Mouse (Mus musculus) heart, adult 2 months (tissue): ENCODE data around the gene Pafah1b3. TPM values are rescaled to one million over a fixed set of nuclear protein-coding genes. Genes with fewer than 3 reads are reported as not detected.

Experiments
- DNase-seq, 2 experiments: peaks; one replicate each; pipeline ENCODE4 v3.0.0; 2021
- H3K27ac ChIP-seq: fragments of 200-600 bp; 2 replicates; pipeline ENCODE4 v1.8.1; 2022
- H3K27me3 ChIP-seq: fragments of 200-500 bp; 2 replicates; pipeline ENCODE4 v1.6.1; 2012; ENCODE audit warnings: mild to moderate bottlenecking, low read length, inconsistent platforms, mixed read lengths; ENCODE audit not compliant: control insufficient read depth, insufficient read depth
- H3K36me3 ChIP-seq: fragments of 200-500 bp; 2 replicates; pipeline ENCODE4 v1.6.1; 2012; ENCODE audit warnings: low read length, inconsistent platforms; ENCODE audit not compliant: control insufficient read depth, insufficient read depth
- H3K4me1 ChIP-seq: fragments of 200-500 bp; 2 replicates; pipeline ENCODE4 v1.6.1; 2011; ENCODE audit warnings: low read length; ENCODE audit not compliant: control insufficient read depth, insufficient read depth
- H3K4me3 ChIP-seq: fragments of 200-600 bp; 2 replicates; pipeline ENCODE4 v1.8.1; 2022
- H3K79me2 ChIP-seq: fragments of 200-500 bp; replicated peaks from 2 replicates; pipeline ENCODE4 v1.6.1; 2012; ENCODE audit warnings: mild to moderate bottlenecking, inconsistent platforms, low read length, moderate library complexity, mixed read lengths; ENCODE audit not compliant: control insufficient read depth, insufficient read depth
- H3K9ac ChIP-seq: fragments of 200-500 bp; 2 replicates; pipeline ENCODE4 v1.6.1; 2012; ENCODE audit warnings: low read depth, mild to moderate bottlenecking, control low read depth, inconsistent platforms, low read length, mixed read lengths
- CTCF ChIP-seq: fragments of 200-600 bp; IDR thresholded peaks from 2 replicates; pipeline ENCODE4 v1.8.1; 2022; ENCODE audit warnings: antibody characterized with exemption, mild to moderate bottlenecking, moderate library complexity
- EP300 ChIP-seq: fragments of 200-500 bp; IDR thresholded peaks from 2 replicates; pipeline ENCODE4 v1.6.1; 2011; ENCODE audit warnings: low read depth, low read length, control low read depth; ENCODE audit not compliant: insufficient read depth
- POLR2A ChIP-seq: fragments of 200-500 bp; IDR thresholded peaks from 2 replicates; pipeline ENCODE4 v1.6.1; 2011; ENCODE audit warnings: mild to moderate bottlenecking, low read depth, low read length, control low read depth; ENCODE audit not compliant: insufficient read depth
- WGBS: fragments of 180-500 bp; shearing (Covaris S2); methylation state at CpG from one replicate; pipeline ENCODE4 v1.1.7; 2018; 5-methylcytosine and 5-hydroxymethylcytosine counted together
- intact Hi-C: fragments of 180-260 bp; cut with DNase I; formaldehyde crosslinking; loops from one replicate; pipeline ENCODE4 v1.15.1; 2025
- polyA plus RNA-seq: library from polyadenylated mRNA; depleted of rRNA; stranded (reverse); fragments of >200 nt; gene quantifications from 2 replicates; pipeline ENCODE4 v1.2.3, GENCODE M21; 2012; rRNA removed
- total RNA-seq, 2 experiments: library from RNA; stranded (reverse); gene quantifications; 2 replicates each; pipeline ENCODE4 v1.2.3; 2021

Pafah1b3 gene
- total and polyA plus RNA-seq, 3 experiments: 2.4 to 9.3 (median 3.1) TPM

GRCm38 (mm10) chr7:25248018-25248647 lies 49.7 kb downstream of the Pafah1b3 start:
- no peaks in the 10 kb centered on the region for H3K27me3 ChIP-seq
- TF ChIP-seq CTCF (no peak), POLR2A (no peak), EP300 (no peak)
- H3K27ac ChIP-seq: peak overlapping the region; percentile 98
- WGBS: under 1% methylated on average over 18 of the region's 18 CpGs
- peak overlapping the region; percentile 96 for H3K9ac ChIP-seq
- H3K36me3 ChIP-seq: no peaks in the 10 kb centered on the region; the same call in 1 of the 2 replicates
- peaks cover 15% of the 10 kb centered on the region for H3K4me1 ChIP-seq
- intact Hi-C loops: loop anchor here (5.0 kb wide), 2 partner anchors 129 to 149 kb away; partner anchors contain the start of gene Lipe
- DNase-seq: peak in 1 of 2 experiments; percentile 63
- peaks cover 7% of the 10 kb centered on the region; the same call in 1 of the 2 replicates for H3K79me2 ChIP-seq
- H3K4me3 ChIP-seq: peak overlapping the region; percentile 96

GRCm38 (mm10) chr7:25247498-25247897 lies 50.3 kb downstream of the Pafah1b3 start:
- peak overlapping the region; percentile 45 for H3K9ac ChIP-seq
- intact Hi-C loops: loop anchor here (5.0 kb wide), 2 partner anchors 130 to 150 kb away; partner anchors contain the start of gene Lipe
- H3K4me3 ChIP-seq: peak overlapping the region; percentile 96
- H3K36me3 ChIP-seq: no peaks in the 10 kb centered on the region; the same call in 1 of the 2 replicates
- H3K79me2 ChIP-seq: peaks cover 7% of the 10 kb centered on the region; the same call in 1 of the 2 replicates
- WGBS: 7% methylated on average over 3 of the region's 3 CpGs
- H3K4me1 ChIP-seq: peaks cover 15% of the 10 kb centered on the region
- H3K27ac ChIP-seq: peak overlapping the region; percentile 98
- TF ChIP-seq EP300 (no peak), POLR2A (no peak), CTCF (no peak)
- DNase-seq: no peak
- H3K27me3 ChIP-seq: no peaks in the 10 kb centered on the region

- TF ChIP-seq POLR2A: no peak
- no peak for TF ChIP-seq EP300
- no peak for TF ChIP-seq CTCF
- H3K79me2 ChIP-seq: peaks cover 7% of the 10 kb centered on the region; the same call in 1 of the 2 replicates
- H3K27ac ChIP-seq: peak overlapping the region; percentile 98
- intact Hi-C loops: loop anchor here (5.0 kb wide), 2 partner anchors 131 to 151 kb away; partner anchors contain the start of gene Lipe
- DNase-seq: no peak
- H3K36me3 ChIP-seq: no peaks in the 10 kb centered on the region; the same call in 1 of the 2 replicates
- peak overlapping the region; percentile 64 for H3K9ac ChIP-seq
- WGBS: 9% methylated on average over 4 of the region's 4 CpGs
- peaks cover 14% of the 10 kb centered on the region for H3K4me1 ChIP-seq
- H3K27me3 ChIP-seq: no peaks in the 10 kb centered on the region
- peak overlapping the region; percentile 13; the same call in 1 of the 2 replicates for H3K4me3 ChIP-seq
Observed at GRCm38 (mm10) chr7:25246759-25247137, 51.0 kb downstream of the Pafah1b3 start.

GRCm38 (mm10) chr7:25246079-25246758 lies 51.6 kb downstream of the Pafah1b3 start:
- Histone ChIP-seq H3K27ac (peak overlapping the region; percentile 98), H3K4me3 (peak overlapping the region; percentile 13; the same call in 1 of the 2 replicates), H3K9ac (peak overlapping the region; percentile 64), H3K4me1 (peaks cover 12% of the 10 kb centered on the region), H3K27me3 (no peaks in the 10 kb centered on the region), H3K79me2 (peaks cover 7% of the 10 kb centered on the region; the same call in 1 of the 2 replicates), H3K36me3 (no peaks in the 10 kb centered on the region; the same call in 1 of the 2 replicates)
- DNase-seq: peak; percentile 67 to 78
- TF ChIP-seq EP300 (no peak), CTCF (no peak), POLR2A (no peak)
- intact Hi-C loops: loop anchor here (5.0 kb wide), 2 partner anchors 131 to 151 kb away; partner anchors contain the start of gene Lipe
- 20% methylated on average over 20 of the region's 20 CpGs for whole genome bisulfite sequencing

Other genes starting within 250 kb of the Pafah1b3 start
- 1 to 10 TPM; 4.5 to 4.6 TPM for gene Grik5, start 225.6 kb downstream of the Pafah1b3 start, total RNA-seq
- gene Grik5, start 225.6 kb downstream of the Pafah1b3 start, polyA plus RNA-seq: 10.3 and 12.1 TPM in 2 replicates
- 10 to 100 TPM in 1 of 2 experiments, 1 to 10 TPM in 1; 9.2 to 10.3 TPM for gene Zfp574, start 225.4 kb downstream of the Pafah1b3 start, total RNA-seq
- gene Zfp574, start 225.4 kb downstream of the Pafah1b3 start, polyA plus RNA-seq: 11.8 and 12.6 TPM in 2 replicates
- under 1 TPM; 0.39 to 0.64 TPM for gene Pou2f2, start 118.3 kb downstream of the Pafah1b3 start, total RNA-seq
- 0.38 and 1.5 TPM in 2 replicates for gene Pou2f2, start 118.3 kb downstream of the Pafah1b3 start, polyA plus RNA-seq
- 10 to 100 TPM; 14.3 to 18.4 TPM for gene Dedd2, start 77.4 kb downstream of the Pafah1b3 start, total RNA-seq
- 18.7 and 21.7 TPM in 2 replicates for gene Dedd2, start 77.4 kb downstream of the Pafah1b3 start, polyA plus RNA-seq
- gene Zfp526, start 76.6 kb downstream of the Pafah1b3 start, total RNA-seq: 1 to 10 TPM; 7.4 to 9.6 TPM
- 6.9 and 8.1 TPM in 2 replicates for gene Zfp526, start 76.6 kb downstream of the Pafah1b3 start, polyA plus RNA-seq
- gene Gsk3a, start 60.1 kb downstream of the Pafah1b3 start, total RNA-seq: 10 to 100 TPM; 61.7 to 69.4 TPM
- 105 and 123 TPM in 2 replicates for gene Gsk3a, start 60.1 kb downstream of the Pafah1b3 start, polyA plus RNA-seq
- 10 to 100 TPM; 16.5 to 21.2 TPM for gene Erf, start 47.2 kb downstream of the Pafah1b3 start, total RNA-seq
- 11.9 and 17.1 TPM in 2 replicates for gene Erf, start 47.2 kb downstream of the Pafah1b3 start, polyA plus RNA-seq
- 10 to 100 TPM; 62.8 to 62.9 TPM for gene Cic, start 30.3 kb downstream of the Pafah1b3 start, total RNA-seq
- gene Cic, start 30.3 kb downstream of the Pafah1b3 start, polyA plus RNA-seq: 37.7 and 41.6 TPM in 2 replicates
- gene Prr19, start 3.4 kb upstream of the Pafah1b3 start, total RNA-seq: not detected
- not detected in 2 replicates for gene Prr19, start 3.4 kb upstream of the Pafah1b3 start, polyA plus RNA-seq
- gene Tmem145, start 8.1 kb upstream of the Pafah1b3 start, total RNA-seq: not detected
- 0.06 TPM in 1 of 2 replicates, not detected in the other for gene Tmem145, start 8.1 kb upstream of the Pafah1b3 start, polyA plus RNA-seq
- 10 to 100 TPM; 28.9 to 31.7 TPM for gene Megf8, start 19.2 kb upstream of the Pafah1b3 start, total RNA-seq
- gene Megf8, start 19.2 kb upstream of the Pafah1b3 start, polyA plus RNA-seq: 21.5 and 24.8 TPM in 2 replicates
- gene Cnfn, start 71.7 kb upstream of the Pafah1b3 start, total RNA-seq: not detected
- gene Cnfn, start 71.7 kb upstream of the Pafah1b3 start, polyA plus RNA-seq: not detected in 2 replicates
- gene Lipe, start 100.7 kb upstream of the Pafah1b3 start, total RNA-seq: 10 to 100 TPM; 42.7 to 44.1 TPM
- gene Lipe, start 100.7 kb upstream of the Pafah1b3 start, polyA plus RNA-seq: 63.0 and 97.8 TPM in 2 replicates
- not detected for gene Cxcl17, start 114.9 kb upstream of the Pafah1b3 start, total RNA-seq
- 8.1 TPM in 1 of 2 replicates, not detected in the other for gene Cxcl17, start 114.9 kb upstream of the Pafah1b3 start, polyA plus RNA-seq
- 10 to 100 TPM; 13.5 to 14.6 TPM for gene Ceacam1, start 179.6 kb upstream of the Pafah1b3 start, total RNA-seq
- gene Ceacam1, start 179.6 kb upstream of the Pafah1b3 start, polyA plus RNA-seq: 9.8 and 17.3 TPM in 2 replicates
- 1 to 10 TPM; 2.6 to 3.3 TPM for gene Ceacam2, start 241.9 kb upstream of the Pafah1b3 start, total RNA-seq
- gene Ceacam2, start 241.9 kb upstream of the Pafah1b3 start, polyA plus RNA-seq: 0.06 and 0.10 TPM in 2 replicates